Mouse (Mus musculus): Measurements from ENCODE around the gene Mfsd12.
A peak's percentile ranks its signal among the peaks of the same experiment; 100 is the strongest.

Mfsd12 gene

GRCm38 (mm10) chr10:81404082-81404481, 46.8 kb downstream of the Mfsd12 start:
- no peak for DNase-seq

- no peak for DNase-seq
Observed at GRCm38 (mm10) chr10:81404720-81405119, 47.4 kb downstream of the Mfsd12 start.

GRCm38 (mm10) chr10:81405588-81406201, 48.4 kb downstream of the Mfsd12 start:
- no peak for DNase-seq

- DNase-seq, result no peak
Observed at GRCm38 (mm10) chr10:81406504-81407440, 49.5 kb downstream of the Mfsd12 start.

GRCm38 (mm10) chr10:81407539-81408423, 50.5 kb downstream of the Mfsd12 start:
- DNase-seq, result peak; percentile 72

GRCm38 (mm10) chr10:81408424-81408729, 51.1 kb downstream of the Mfsd12 start:
- no peak for DNase-seq

- no peak for DNase-seq
Observed at GRCm38 (mm10) chr10:81408871-81409291, 51.6 kb downstream of the Mfsd12 start.

- no peak for DNase-seq
Observed at GRCm38 (mm10) chr10:81409330-81409729, 52.0 kb downstream of the Mfsd12 start.

- no peak for DNase-seq
Observed at GRCm38 (mm10) chr10:81410350-81410749, 53.1 kb downstream of the Mfsd12 start.

- no peak for DNase-seq
Observed at GRCm38 (mm10) chr10:81410981-81411380, 53.7 kb downstream of the Mfsd12 start.

GRCm38 (mm10) chr10:81411471-81412400, 54.4 kb downstream of the Mfsd12 start:
- DNase-seq, result peak; percentile 71

- no peak for DNase-seq
Observed at GRCm38 (mm10) chr10:81412586-81413309, 55.5 kb downstream of the Mfsd12 start.

GRCm38 (mm10) chr10:81413310-81414261, 56.3 kb downstream of the Mfsd12 start:
- DNase-seq, result peak; percentile 79

GRCm38 (mm10) chr10:81414682-81415081, 57.4 kb downstream of the Mfsd12 start:
- no peak for DNase-seq

- no peak for DNase-seq
Observed at GRCm38 (mm10) chr10:81415146-81415545, 57.9 kb downstream of the Mfsd12 start.
